Mouse (Mus musculus) kidney, adult 2 months (tissue): ENCODE results near the gene Nsf. TPM values are rescaled to one million over a fixed set of nuclear protein-coding genes. Genes with fewer than 3 reads are reported as not detected.

Experiments
- DNase-seq: peaks from one replicate; pipeline ENCODE4 v3.0.0; 2021
- H3K27ac ChIP-seq: fragments of 200-500 bp; 2 replicates; pipeline ENCODE4 v1.5.1; 2012; ENCODE audit warnings: low read depth, low read length, control low read depth, inconsistent platforms; ENCODE audit not compliant: insufficient read depth
- H3K27me3 ChIP-seq: fragments of 200-500 bp; replicated peaks from 2 replicates; pipeline ENCODE4 v1.6.1; 2012; ENCODE audit warnings: mild to moderate bottlenecking, moderate library complexity, low read length, inconsistent platforms; ENCODE audit not compliant: control insufficient read depth, insufficient read depth
- H3K36me3 ChIP-seq: fragments of 200-500 bp; 2 replicates; pipeline ENCODE4 v1.6.1; 2012; ENCODE audit warnings: mild to moderate bottlenecking, moderate library complexity, low read length, inconsistent platforms; ENCODE audit not compliant: control insufficient read depth, insufficient read depth
- H3K4me1 ChIP-seq: fragments of 200-500 bp; 2 replicates; pipeline ENCODE4 v1.6.1; 2011; ENCODE audit warnings: low read length; ENCODE audit not compliant: control insufficient read depth, insufficient read depth
- H3K4me3 ChIP-seq: fragments of 200-500 bp; 2 replicates; pipeline ENCODE4 v1.5.1; 2011; ENCODE audit warnings: mild to moderate bottlenecking, low read depth, low read length, control low read depth; ENCODE audit not compliant: insufficient read depth
- CTCF ChIP-seq: fragments of 200-500 bp; conservative IDR thresholded peaks from 2 replicates; pipeline ENCODE4 v1.5.1; 2011; ENCODE audit warnings: low read depth, mild to moderate bottlenecking, control low read depth, low read length, moderate library complexity, mixed read lengths; ENCODE audit not compliant: insufficient read depth, insufficient read length
- POLR2A ChIP-seq: fragments of 200-500 bp; IDR thresholded peaks from one replicate; pipeline ENCODE4 v1.6.1; 2011; ENCODE audit warnings: low read depth, low read length, control low read depth
- WGBS: fragments of 180-500 bp; shearing (Covaris S2); methylation state at CpG from one replicate; pipeline ENCODE4 v1.1.7; 2018; 5-methylcytosine and 5-hydroxymethylcytosine counted together
- polyA plus RNA-seq: library from polyadenylated mRNA; depleted of rRNA; stranded (reverse); fragments of >200 nt; gene quantifications from 2 replicates; pipeline ENCODE4 v1.2.3, GENCODE M21; 2012

Nsf gene
- polyA plus RNA-seq, 1 experiment: 35.4 TPM

- Histone ChIP-seq H3K4me3 (no peak overlapping the region), H3K27ac (no peak overlapping the region), H3K4me1 (no peaks in the 10 kb centered on the region), H3K27me3 (no peaks in the 10 kb centered on the region), H3K36me3 (no peaks in the 10 kb centered on the region)
- DNase-seq: no peak
- 95% methylated on average over 9 of the region's 9 CpGs for WGBS
- TF ChIP-seq CTCF (no peak), POLR2A (no peak)
These were observed 123.4 kb downstream of the Nsf start for GRCm38 (mm10) chr11:103830476-103830875.

- H3K27me3 ChIP-seq: no peaks in the 10 kb centered on the region
- H3K27ac ChIP-seq: no peak overlapping the region
- no peak for TF ChIP-seq POLR2A
- H3K36me3 ChIP-seq: no peaks in the 10 kb centered on the region
- WGBS: 80% methylated on average over 4 of the region's 4 CpGs
- no peak overlapping the region for H3K4me3 ChIP-seq
- no peak for DNase-seq
- no peaks in the 10 kb centered on the region for H3K4me1 ChIP-seq
These were observed 123.9 kb downstream of the Nsf start for GRCm38 (mm10) chr11:103829956-103830355.

- no peak for DNase-seq
- Histone ChIP-seq H3K27me3 (no peaks in the 10 kb centered on the region), H3K27ac (no peak overlapping the region), H3K4me1 (no peaks in the 10 kb centered on the region), H3K36me3 (no peaks in the 10 kb centered on the region), H3K4me3 (no peak overlapping the region)
- TF ChIP-seq POLR2A (no peak), CTCF (no peak)
- WGBS: 82% methylated on average over 7 of the region's 7 CpGs
These were observed 125.0 kb downstream of the Nsf start for GRCm38 (mm10) chr11:103828866-103829265.

GRCm38 (mm10) chr11:103827201-103827600 lies 126.7 kb downstream of the Nsf start:
- WGBS: 92% methylated on average over 6 of the region's 6 CpGs

GRCm38 (mm10) chr11:103816719-103817118 lies 137.1 kb downstream of the Nsf start:
- no peak for DNase-seq
- Histone ChIP-seq H3K4me3 (no peak overlapping the region), H3K27me3 (no peaks in the 10 kb centered on the region), H3K4me1 (no peaks in the 10 kb centered on the region), H3K27ac (no peak overlapping the region), H3K36me3 (no peaks in the 10 kb centered on the region)
- 90% methylated on average over 8 of the region's 8 CpGs for WGBS
- no peak for TF ChIP-seq POLR2A
- no peak for TF ChIP-seq CTCF

More at GRCm38 (mm10) chr11:103827201-103827600, 126.7 kb downstream of the Nsf start:
- no peak overlapping the region for H3K4me3 ChIP-seq
- H3K27ac ChIP-seq: no peak overlapping the region
- TF ChIP-seq CTCF (no peak), POLR2A (no peak)
- no peak for DNase-seq
- no peaks in the 10 kb centered on the region for H3K4me1 ChIP-seq
- H3K36me3 ChIP-seq: no peaks in the 10 kb centered on the region
- no peaks in the 10 kb centered on the region for H3K27me3 ChIP-seq

- H3K27me3 ChIP-seq: no peaks in the 10 kb centered on the region
- no peaks in the 10 kb centered on the region for H3K4me1 ChIP-seq
- peak; percentile 15 for DNase-seq
- no peak for TF ChIP-seq POLR2A
- no peak for TF ChIP-seq CTCF
- H3K27ac ChIP-seq: no peak overlapping the region
- WGBS: 27% methylated on average over 13 of the region's 13 CpGs
- H3K4me3 ChIP-seq: no peak overlapping the region
- H3K36me3 ChIP-seq: no peaks in the 10 kb centered on the region
These were observed 137.9 kb downstream of the Nsf start for GRCm38 (mm10) chr11:103815986-103816385.

- TF ChIP-seq POLR2A: no peak
- no peak for TF ChIP-seq CTCF
- WGBS: 47% methylated on average over 3 of the region's 3 CpGs
- Histone ChIP-seq H3K4me1 (no peaks in the 10 kb centered on the region), H3K27ac (no peak overlapping the region), H3K27me3 (no peaks in the 10 kb centered on the region; the same call in none of the 2 replicates), H3K36me3 (no peaks in the 10 kb centered on the region), H3K4me3 (no peak overlapping the region)
- DNase-seq: no peak
These were observed 139.0 kb downstream of the Nsf start for GRCm38 (mm10) chr11:103814808-103815207.

GRCm38 (mm10) chr11:103811246-103811645 lies 142.6 kb downstream of the Nsf start:
- Histone ChIP-seq H3K27ac (no peak overlapping the region), H3K4me1 (peaks cover 3% of the 10 kb centered on the region; the same call in 1 of the 2 replicates), H3K4me3 (no peak overlapping the region), H3K27me3 (no peaks in the 10 kb centered on the region; the same call in none of the 2 replicates), H3K36me3 (no peaks in the 10 kb centered on the region)
- WGBS: 36% methylated on average over 25 of the region's 25 CpGs
- DNase-seq: no peak
- no peak for TF ChIP-seq CTCF
- TF ChIP-seq POLR2A: no peak
